Mouse (Mus musculus): ENCODE measurements at regions not wholly inside any gene's neighbourhood (a gene's known extent, or its start where the extent isn't known, plus 50 kb on each side); places are given as distances from the start of the nearest gene placed in this dataset.

- ATAC-seq: no peak
Observed at GRCm38 (mm10) chr17:15185217-15185616, 143.9 kb upstream of the Gm3448 start.

- no peak for ATAC-seq
Observed at GRCm38 (mm10) chr17:15183800-15184199, 142.5 kb upstream of the Gm3448 start.

GRCm38 (mm10) chr17:15182105-15182504, 140.8 kb upstream of the Gm3448 start:
- no peak for ATAC-seq

GRCm38 (mm10) chr17:15180223-15180860, 139.0 kb upstream of the Gm3448 start:
- ATAC-seq: no peak

GRCm38 (mm10) chr17:15179411-15179951, 138.1 kb upstream of the Gm3448 start:
- no peak for ATAC-seq

- no peak for ATAC-seq
Observed at GRCm38 (mm10) chr17:15177390-15177789, 136.1 kb upstream of the Gm3448 start.

- no peak for ATAC-seq
Observed at GRCm38 (mm10) chr17:15174354-15174953, 133.1 kb upstream of the Gm3448 start.

- no peak for ATAC-seq
Observed at GRCm38 (mm10) chr17:15167927-15168326, 126.6 kb upstream of the Gm3448 start.

- no peak for ATAC-seq
Observed at GRCm38 (mm10) chr17:15157693-15158333, 116.5 kb upstream of the Gm3448 start.

GRCm38 (mm10) chr17:15152996-15153735, 111.8 kb upstream of the Gm3448 start:
- ATAC-seq: no peak

- no peak for ATAC-seq
Observed at GRCm38 (mm10) chr17:15152477-15152876, 111.1 kb upstream of the Gm3448 start.

- no peak for ATAC-seq
Observed at GRCm38 (mm10) chr17:15151695-15152094, 110.4 kb upstream of the Gm3448 start.

- ATAC-seq: no peak
Observed at GRCm38 (mm10) chr17:15146607-15147006, 105.3 kb upstream of the Gm3448 start.

- ATAC-seq: no peak
Observed at GRCm38 (mm10) chr17:15145191-15145968, 104.0 kb upstream of the Gm3448 start.

- no peak for ATAC-seq
Observed at GRCm38 (mm10) chr17:15140391-15140790, 99.1 kb upstream of the Gm3448 start.

Measured in CD4-positive, CD25-positive, alpha-beta regulatory T cell, adult 4 months (primary cell).